Mouse (Mus musculus): ENCODE data around the gene Olfr237-ps1.
"Not testable (repeated sequence)": the region's sequence is repeated elsewhere in the genome, so short reads cannot be mapped to it uniquely, and the experiment has no call there.

Olfr237-ps1 gene

GRCm38 (mm10) chr6:43146267-43146666 lies at the start of gene Olfr237-ps1:
Olfr237-ps1 (plus strand) TSS chr6:43146567.
- DNase-seq (ENCODE audit: low spot score), result not testable (repeated sequence)

DNA sequence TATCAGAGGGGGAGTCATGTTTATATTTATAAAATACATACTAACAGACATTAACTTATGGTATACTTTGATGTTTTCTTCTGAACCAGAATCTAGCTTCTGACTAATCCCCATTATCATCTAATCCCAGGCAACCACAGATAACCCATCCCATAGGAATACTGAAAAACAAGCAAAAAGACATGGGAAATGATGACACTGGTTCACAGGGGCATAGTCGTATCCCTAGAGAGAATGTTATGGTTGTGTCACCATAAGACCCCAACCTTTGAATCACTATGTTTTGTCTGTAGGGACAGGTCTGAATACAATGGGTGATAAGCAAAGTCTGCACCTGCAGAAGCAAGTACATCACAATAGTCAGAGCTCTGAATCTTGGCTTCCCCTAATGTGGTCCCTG lies 40.3 kb upstream of the Olfr237-ps1 start, which contains the start of gene Olfr441:
TSS of gene Olfr441 (plus strand) at position 301 of the 400 bp plus-strand sequence.
- not testable (repeated sequence) for DNase-seq (ENCODE audit: low spot score)

DNA sequence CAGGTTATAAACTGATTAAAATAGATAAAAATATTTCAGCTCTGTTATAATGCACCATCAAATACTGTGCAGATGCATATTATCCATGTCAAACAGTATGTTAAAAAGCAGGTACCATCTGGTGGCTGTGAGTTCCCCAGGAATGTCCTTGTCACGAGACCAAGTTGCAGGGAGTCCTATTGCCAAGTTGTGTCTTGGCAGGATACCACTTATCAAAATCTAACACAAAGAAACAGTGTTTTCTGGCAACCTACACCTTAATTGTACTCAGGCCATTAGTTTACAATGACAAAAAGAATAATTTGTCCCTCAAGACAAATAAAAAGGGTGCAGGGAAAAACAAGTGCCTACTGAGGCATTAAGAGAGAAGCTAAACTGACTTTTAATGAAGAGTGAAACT lies 13.1 kb downstream of the Olfr237-ps1 start:
- no peak for DNase-seq (ENCODE audit: low spot score)

DNA sequence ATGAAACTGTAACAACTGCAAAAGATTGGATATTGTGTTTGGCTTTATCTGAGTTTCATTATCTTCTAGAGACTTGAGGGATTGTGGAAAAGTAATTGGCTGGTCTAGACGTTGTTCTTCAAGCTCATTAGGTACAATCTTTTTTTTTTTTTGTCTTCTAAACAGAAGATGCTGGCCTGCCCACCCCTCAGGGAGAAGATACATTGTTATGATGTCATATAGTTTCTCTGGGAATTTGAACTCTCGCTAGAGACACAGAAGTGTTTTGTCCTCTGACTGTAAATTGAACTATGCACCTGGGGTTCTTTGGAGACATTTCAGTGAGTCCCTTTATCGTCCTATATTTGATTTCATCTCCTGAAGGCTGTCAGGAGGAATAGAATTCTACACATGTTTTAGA lies 16.6 kb downstream of the Olfr237-ps1 start, which contains the start of gene Olfr437:
TSS of gene Olfr437 (plus strand) at position 301 of the 400 bp plus-strand sequence.
- DNase-seq (ENCODE audit: low spot score), result no peak

DNA sequence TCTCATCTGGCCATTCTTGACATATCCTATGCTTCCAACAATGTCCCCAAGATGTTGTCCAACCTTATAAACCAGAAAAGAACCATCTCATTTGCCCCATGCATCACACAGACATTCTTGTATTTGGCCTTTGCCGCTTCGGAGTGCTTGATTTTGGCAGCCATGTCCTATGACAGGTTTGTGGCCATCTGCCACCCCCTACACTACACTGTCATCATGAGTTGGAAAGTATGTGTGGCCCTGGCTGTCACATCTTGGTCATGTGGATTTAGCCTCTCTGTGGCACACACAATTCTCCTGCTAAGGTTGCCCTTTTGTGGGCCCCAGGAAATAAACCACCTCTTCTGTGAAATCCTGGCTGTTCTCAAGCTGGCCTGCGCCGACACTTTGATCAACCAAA lies 20.9 kb downstream of the Olfr237-ps1 start:
- DNase-seq (ENCODE audit: low spot score), result no peak

DNA sequence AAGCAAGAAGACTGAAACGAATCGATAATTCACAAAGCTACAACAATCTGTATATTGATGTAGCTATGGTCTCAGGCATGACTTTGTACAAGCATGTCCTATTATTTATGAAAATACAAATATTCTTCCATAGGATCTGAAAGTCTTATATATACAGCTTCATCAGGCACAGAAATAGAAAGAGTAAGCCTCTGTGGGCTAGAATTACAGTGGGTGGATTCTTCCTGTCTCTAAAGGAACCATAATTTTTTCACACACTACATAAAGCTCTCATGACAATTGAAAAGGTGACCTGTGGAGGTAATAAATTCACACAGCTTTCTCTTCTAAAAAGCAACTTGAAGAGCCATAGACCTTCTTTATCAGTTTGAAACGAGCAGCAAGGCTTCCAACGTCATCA lies 25.5 kb downstream of the Olfr237-ps1 start, which contains the start of gene Olfr13:
TSS of gene Olfr13 (plus strand) at position 301 of the 400 bp plus-strand sequence.
- no peak for DNase-seq (ENCODE audit: low spot score)

GRCm38 (mm10) chr6:43178129-43178528 lies 31.8 kb downstream of the Olfr237-ps1 start:
- DNase-seq (ENCODE audit: low spot score), result no peak

- DNase-seq (ENCODE audit: low spot score), result no peak
Observed at GRCm38 (mm10) chr6:43178584-43179501, 32.5 kb downstream of the Olfr237-ps1 start.

GRCm38 (mm10) chr6:43190986-43191385 lies 44.6 kb downstream of the Olfr237-ps1 start:
- no peak for DNase-seq (ENCODE audit: low spot score)

GRCm38 (mm10) chr6:43196781-43197180 lies 50.4 kb downstream of the Olfr237-ps1 start, which contains the start of gene Olfr435:
Olfr435 (plus strand) TSS chr6:43197146.
- DNase-seq (ENCODE audit: low spot score), result no peak

GRCm38 (mm10) chr6:43198094-43198493 lies 51.7 kb downstream of the Olfr237-ps1 start:
- DNase-seq (ENCODE audit: low spot score), result no peak

- no peak for DNase-seq (ENCODE audit: low spot score)
Observed at GRCm38 (mm10) chr6:43202786-43203185, 56.4 kb downstream of the Olfr237-ps1 start.

GRCm38 (mm10) chr6:43205355-43205754 lies 59.0 kb downstream of the Olfr237-ps1 start:
- DNase-seq (ENCODE audit: low spot score), result no peak

Data from testis, postnatal 10 days (tissue).